Mouse (Mus musculus): ENCODE results near the gene Stpg1.

Gene Stpg1

DNA sequence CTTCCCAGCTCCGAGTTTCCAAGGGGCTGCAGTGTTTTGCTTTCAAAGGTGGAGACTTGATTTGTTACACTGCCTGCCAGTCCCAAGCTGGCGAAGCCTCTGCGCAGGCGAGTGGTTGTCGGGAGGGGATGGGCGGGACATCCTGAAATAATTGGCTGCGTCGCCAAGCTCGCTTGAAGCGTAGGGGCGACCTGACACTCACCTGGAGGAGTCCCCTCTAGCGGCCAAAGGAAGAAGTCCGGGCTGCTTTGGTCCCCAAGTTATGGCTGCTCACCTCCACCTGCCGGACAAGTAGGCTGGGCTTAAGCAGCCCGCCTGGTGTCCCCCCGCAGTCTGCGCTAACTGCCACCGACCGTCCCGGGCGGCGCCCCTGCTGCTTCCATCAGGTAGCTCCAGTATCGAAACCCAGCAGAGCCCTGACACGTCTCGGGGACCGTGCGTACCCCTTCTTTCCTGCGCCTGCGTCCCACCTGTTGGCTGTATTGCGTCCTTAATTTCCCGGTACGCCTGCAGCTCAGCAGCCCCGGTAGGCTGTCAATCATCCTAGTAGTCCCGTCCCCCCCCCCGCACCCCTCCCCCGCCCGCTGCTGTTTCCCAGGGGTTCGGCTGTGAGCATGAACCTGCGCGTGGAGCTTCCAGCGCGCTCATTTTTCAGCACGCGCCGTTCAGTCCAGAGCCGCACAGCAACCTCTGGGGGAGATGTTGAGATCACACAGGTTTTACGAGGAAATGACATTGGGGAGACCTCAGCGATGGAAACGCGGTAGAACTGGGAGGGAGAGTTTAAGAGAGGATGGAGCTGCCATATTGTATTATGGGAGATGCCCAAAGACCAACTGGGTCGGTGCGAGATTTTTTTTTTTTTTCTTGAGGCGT is at the start of gene Stpg1, which contains the start of gene Nipal3:
Stpg1 (plus strand) TSS at position 270 of the 876 bp plus-strand sequence.
Nipal3 (minus strand) TSS at position 518 of the 876 bp plus-strand sequence.
- DNase-seq (ENCODE audit: low spot score), result peak; percentile 95

DNA sequence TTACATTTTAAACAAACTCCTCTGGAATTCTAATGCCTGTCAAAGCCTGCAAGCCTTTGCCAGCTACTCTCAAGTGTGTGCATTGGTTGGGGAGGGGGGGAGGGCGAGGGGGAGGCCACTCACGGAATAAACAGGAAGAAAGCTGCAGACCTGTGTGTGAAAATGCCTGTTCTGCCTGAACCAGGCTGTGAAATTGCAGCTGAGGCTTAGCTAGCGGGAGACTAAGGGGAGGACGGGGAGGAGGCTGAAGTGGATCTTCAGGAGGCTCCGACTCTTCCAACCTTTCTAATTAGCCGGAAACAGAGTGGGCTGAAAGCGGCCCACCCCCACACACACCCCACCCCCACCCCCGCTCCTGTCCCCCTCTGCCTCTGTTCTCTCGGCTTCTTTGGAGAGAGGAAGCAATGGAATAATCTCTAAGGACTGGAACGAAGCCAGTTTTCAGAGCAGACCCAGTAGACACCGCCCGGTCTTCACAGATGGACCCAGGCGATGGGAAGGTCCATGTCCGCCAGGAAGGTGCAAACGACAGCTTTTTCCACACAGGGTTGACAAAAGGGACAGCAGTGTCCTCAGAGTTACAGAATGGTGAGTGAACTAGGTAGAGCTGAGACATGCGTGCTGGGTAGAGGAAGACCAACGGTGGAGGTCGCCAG is 43.1 kb upstream of the Stpg1 start:
- DNase-seq (ENCODE audit: low spot score), result peak; percentile 19

DNA sequence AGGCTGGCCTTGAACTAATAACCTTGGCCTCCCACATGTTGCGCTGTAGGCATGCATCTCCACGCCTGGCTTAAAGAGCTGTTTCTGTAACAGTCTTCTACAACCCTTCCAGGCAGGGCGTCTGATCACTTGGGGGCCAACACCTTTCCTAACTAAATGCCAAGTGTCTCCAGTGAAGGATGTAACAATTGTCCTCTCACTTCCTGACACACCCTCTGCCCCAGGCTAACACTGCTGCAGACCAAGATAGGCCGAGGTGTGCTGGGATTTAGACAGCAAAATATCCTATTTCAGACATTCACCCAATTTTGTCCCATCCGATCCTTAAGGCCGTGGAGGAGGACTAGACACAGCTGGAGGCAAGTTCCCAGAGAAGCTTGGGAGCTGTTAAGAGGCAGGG is 41.4 kb upstream of the Stpg1 start:
- DNase-seq (ENCODE audit: low spot score), result no peak

DNA sequence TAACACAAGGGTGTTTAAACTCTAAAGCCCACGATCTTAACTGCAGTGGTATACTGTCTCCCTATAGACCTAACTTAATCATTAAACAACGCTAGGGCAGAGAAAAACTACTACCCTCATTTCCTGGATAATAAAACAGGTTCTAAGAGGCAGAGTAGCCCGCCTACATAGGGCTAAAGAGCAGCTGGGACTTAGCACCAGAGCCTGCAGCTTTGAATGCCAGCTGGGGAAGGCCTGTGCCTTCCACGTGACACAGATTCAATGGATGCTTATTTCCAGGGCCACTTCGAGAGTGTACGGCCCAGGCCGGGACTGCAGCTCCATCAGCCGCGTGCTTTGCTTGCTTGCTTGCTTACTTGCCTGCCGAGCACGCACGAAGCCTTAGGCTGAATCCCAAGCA is 41.0 kb upstream of the Stpg1 start:
- DNase-seq (ENCODE audit: low spot score), result no peak

DNA sequence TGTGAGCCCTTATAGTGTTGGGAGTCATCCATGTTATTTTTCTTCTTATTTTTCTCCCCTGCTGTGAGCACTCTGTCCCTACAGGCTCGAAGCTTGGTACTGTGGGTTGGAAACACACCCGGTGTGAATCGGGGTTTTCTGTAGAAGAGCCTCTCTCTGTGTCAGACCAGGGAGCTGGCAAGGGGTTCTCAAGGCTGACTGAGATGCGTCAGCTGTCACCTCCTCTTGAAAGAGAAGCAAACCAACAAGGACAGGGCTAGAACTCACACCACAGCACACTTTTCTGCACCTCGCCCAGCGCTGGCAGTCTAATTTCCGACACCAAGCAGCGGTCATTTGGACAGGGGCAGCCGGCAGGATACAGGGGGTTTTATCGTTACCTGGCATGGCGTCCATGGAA is 31.2 kb upstream of the Stpg1 start:
- DNase-seq (ENCODE audit: low spot score), result no peak

DNA sequence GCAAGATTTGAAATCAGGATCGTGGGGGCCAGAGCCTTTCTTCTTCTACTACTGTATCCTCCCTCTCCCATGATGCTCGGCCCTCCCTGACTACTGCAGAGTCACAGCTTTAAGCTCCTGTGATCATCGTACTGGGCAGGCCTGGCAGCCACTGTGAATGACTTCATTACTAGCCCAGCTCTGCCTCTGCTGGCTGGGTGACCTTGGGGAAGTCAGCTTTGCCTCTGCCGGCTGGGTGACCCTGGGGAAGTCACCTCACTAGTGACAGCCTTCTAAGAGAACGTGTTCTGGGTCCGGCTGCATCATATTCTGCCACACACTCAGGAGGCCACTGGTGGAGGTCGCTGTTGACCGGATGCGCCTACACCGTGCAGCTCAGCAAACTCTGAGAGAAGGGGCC is 16.7 kb upstream of the Stpg1 start:
- no peak for DNase-seq (ENCODE audit: low spot score)

DNA sequence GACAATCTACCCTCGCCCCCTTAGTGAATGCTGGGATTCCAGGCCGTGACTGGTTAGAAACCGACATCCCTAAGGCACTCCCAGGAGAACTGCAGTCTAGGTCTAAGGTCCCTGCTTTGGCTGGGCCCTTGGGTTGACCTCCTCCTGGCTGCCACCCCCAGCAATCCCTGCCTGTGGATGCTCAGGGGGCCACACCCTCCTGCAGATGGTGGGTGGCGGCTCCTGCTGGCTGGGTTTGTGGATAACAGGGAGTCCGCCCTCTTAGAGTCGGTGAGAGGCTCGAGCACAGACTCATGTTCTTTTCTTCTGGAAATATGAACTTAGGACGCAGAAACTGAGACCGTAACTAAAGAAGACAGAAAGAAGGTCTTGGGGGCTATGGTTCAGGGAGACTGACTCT is 14.2 kb upstream of the Stpg1 start:
- no peak for DNase-seq (ENCODE audit: low spot score)

DNA sequence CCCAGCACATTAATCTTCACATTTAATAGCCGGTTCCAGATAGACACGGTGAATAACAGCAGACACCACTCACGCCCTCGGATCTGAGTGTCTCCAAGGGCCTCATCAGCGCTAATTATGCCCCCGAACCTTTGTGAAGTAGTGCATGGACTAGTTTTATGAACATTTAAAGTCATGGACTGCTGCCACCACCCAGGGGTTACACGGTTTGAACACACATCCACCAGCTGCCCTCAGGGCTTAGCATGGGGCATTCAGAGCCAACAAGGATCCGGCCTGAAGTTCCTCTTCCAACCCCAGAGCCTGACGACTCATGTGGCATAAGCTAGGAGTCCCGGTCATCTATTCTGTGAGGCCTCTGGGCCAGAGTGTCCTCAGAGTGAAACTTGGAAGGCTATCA is 9.5 kb upstream of the Stpg1 start:
- DNase-seq (ENCODE audit: low spot score), result no peak

DNA sequence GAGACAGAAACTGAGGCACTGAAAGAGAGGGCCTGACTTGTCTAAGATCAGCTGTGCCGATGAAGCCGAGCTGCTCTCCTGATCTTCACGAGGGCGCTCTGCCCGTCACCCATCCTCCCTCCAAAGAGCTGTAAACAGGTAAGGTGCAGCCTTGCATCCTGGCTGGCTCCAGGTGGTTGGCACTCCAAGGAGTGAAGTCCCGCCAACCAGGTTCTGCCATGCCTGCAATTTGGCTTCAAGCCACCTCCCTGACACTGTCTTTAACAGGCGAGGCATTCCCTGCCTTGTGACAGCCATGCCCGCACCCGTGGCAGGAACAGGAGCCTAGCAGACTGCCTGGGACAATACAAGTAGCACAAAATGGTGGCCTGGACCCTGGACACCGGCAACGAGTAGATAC is 8.2 kb upstream of the Stpg1 start:
- no peak for DNase-seq (ENCODE audit: low spot score)

DNA sequence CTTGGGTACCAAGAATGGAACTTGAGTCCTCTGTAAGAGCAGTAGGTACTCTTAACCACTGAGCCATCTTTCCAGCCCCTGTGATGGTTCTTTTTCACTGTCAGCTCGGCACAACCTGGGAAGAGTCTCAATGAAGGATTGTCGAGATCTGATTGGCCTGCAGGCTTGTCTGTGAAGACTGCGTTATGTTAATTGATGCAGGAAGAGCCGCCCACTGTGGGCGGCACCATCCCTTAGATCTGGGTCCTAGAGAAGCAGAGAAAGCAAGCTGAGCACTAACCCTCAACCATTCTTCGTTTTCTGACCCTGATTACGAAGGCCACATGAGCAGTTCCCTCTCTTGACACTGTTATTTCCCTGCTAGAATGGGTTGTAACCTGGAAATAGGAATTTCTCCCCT is 5.3 kb upstream of the Stpg1 start:
- no peak for DNase-seq (ENCODE audit: low spot score)

DNA sequence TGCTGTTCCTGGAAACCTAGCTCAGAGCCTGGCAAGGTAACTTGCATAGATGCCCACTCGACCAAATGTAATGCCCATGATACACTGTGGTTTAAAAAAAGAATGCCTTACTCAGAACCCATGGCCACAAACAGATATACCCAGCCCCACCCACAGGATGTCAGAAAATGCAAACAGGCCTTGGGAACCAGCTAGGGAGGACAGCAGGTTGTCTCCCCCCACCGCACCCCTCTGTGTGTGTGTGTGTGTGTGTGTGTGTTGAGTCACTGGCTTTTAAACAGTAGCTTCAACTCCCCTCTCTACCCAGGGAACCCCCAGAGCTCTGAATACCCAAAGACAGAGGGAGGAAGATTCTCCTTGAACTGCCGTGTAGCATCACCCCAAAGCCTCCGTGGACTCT is 1.3 kb upstream of the Stpg1 start:
- no peak for DNase-seq (ENCODE audit: low spot score)

DNA sequence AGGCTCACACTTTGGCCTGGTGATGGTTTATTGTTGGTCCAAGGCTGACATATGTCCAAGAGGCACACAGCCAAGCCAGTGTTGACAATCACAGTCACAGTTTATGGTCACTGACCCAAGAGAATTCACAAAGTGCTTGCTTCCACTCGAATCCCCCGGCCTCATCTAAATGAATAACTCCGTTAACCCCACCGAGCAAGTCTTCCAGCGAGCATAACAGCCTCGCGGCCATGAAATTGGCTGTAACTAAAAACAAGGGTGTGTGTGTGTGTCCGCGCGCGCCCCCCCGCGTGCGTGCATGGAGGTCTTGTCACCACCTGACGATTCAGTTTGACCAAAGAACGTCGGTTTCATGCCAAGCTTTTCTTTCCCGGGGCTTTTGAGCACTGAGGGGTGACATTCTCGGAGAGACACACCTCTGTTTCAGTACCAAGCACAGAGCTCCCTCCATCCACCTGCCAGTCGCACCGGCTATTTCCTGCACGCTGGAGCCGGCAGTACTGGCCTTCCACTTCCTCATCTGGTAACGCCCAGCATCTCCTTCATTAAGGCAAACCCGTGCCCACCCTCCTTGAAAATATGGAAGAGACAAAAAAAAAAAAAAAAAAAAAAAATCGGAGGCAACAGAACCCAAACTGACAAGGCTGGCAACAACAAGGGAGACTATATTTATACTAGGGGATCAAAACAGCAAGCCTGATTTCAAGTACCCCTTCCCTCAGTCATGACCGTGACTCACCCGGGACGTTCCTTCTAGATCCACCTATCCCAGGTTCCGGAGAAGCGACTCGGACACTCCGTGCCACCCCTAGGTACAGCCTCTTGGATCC is 684 bp upstream of the Stpg1 start:
- peak; percentile 46 for DNase-seq (ENCODE audit: low spot score)

DNA sequence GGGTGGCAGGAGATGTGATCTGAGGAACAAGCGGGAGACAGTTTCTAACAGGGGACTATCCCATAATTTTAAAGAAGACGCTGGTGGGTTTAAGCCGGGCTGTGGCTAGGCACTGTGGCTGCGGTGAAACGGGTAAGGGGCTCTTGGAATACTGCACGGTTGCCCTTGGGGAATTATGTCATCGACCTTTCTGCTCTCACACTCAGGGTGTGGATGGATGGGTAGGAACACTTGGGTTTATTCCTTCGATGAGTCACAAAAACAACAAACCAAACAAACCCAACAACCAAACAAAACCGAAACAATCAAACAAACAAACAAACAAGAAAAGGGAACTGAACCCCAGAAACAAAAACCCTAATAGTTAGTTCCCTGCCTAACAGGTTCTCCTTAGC is 804 bp downstream of the Stpg1 start:
- DNase-seq (ENCODE audit: low spot score), result peak; percentile 29

DNA sequence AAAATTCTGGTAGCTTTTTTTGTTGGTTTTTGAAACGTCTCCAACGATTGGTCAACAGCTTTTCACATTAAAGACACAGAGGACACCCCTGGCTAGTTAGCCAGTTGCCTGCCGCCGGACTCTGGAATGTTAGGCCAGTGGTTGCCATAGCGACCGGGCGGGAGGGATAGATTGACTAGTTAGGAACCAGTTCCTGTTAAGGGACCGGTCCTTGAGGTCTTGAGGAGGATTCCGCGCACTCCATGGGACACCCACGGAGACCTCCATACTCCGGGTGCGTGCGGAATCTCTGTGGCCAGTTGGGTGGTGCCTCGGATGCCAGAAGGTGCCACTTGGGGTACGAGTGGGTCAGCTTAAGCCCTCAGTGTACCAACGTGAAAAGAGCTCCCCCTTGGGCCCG is 1.2 kb downstream of the Stpg1 start:
- DNase-seq (ENCODE audit: low spot score), result peak; percentile 89

DNA sequence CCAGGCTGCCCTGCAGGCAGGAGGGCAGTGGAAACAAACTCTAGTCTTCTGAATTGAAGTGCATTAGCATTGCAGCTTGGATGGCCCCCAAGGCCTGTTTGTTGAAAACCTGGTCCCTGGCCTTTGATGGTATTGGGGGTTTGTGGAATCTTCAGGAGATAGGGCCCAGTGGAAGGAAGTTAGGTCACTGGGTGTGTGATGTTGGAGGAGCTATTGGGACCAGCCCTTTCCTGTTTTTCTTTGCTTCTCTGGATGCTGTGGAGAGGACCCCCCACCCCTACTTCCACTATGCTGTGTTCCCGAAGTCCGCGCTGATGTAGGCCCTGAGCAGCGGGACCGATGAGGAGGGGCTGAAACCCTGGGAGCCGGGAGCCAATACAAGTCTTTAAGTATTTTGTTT is 3.5 kb downstream of the Stpg1 start:
- DNase-seq (ENCODE audit: low spot score), result no peak

DNA sequence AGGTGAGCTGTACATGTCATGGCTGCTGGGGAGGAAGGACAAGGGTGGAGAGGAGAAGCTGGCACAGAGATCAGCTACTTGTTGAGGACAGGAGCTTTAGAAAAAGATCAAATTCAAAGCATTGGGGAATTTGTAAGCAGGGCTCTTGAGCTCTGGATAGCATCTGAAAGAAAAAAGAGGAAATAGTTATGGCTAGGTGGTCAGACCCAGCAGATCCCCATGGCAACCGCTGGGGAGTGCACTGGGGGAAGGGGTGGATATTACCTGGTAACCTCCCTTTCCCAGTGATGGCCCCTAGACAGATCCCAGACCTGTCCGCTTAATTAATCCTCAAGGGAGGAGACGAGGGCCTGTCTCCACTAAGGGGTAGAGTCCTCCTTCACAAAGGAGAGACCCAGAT is 5.2 kb downstream of the Stpg1 start:
- DNase-seq (ENCODE audit: low spot score), result no peak

DNA sequence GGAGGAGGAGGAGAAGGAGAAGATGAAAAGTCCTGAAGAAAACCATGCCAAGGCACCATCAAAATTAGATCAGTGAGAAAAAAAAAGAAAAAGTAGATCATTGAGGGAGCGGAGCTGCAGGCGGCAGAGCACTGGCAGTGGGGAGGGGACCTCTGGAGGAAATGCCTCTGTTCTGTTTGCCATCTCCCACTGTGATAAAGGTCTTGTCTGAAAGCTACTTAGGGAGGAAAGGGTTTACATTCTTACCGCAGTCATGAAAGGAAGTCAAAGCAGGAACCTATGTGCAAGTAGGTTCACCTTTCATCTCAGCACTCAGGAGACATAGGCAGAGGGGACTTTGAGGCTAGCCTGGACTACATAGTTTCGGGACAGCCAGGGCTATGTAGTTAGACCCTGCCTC is 7.0 kb downstream of the Stpg1 start:
- no peak for DNase-seq (ENCODE audit: low spot score)

DNA sequence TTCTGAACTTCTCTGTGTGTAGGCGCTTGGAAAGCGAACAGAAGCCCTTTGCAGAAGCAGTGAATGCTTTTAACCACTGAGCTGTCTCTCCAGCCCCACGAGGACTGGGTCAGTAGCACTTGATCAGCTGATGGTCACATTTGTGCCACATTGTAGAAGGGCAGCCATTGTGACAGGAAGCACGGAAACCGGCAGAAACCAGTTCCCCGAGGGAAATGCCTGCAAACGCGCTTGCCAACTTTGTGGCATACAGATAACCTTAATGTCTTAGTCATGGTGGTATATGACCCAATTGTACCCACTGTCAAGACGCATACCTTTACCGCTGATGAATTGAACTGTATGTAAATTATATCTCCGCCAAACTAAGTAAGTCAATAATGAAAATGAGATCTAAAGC is 11.2 kb downstream of the Stpg1 start:
- no peak for DNase-seq (ENCODE audit: low spot score)

DNA sequence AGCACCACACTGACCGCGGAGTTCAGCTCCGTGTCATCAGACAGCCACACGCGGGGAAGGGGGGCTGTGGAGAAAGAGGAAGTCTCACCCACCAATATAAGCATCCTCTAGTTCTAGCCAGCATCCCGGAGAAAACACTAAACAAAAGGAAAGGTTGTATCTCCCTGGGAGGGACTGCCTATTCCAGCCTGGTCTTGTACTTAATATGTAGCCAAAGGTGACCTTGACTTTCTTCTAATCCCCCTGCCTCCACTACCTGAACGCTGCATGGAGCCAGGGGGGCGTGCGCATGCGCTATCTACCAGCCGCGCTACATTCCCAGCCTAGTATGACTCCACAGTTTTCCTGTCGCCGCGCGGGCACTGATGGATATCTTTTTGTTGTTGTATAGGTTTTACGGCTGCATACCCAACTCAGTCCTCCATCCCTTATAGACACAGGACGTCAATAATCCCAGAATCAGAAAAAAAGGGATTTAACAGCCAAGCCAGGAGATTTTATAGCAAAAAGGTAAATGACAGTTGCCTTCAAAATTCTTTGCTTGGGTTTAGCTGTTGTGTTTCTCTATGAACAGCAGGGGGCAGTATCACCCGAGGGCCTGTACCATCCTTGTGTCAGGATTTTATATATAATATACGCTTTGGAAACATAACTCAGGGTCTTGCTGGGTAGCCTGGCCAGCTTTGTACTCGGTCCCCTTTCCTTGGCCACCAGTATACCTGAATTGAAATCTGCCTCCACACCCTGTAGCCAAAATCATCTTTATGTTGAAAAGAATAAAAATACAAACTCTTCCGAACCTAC is 13.2 kb downstream of the Stpg1 start:
- peak; percentile 84 for DNase-seq (ENCODE audit: low spot score)

DNA sequence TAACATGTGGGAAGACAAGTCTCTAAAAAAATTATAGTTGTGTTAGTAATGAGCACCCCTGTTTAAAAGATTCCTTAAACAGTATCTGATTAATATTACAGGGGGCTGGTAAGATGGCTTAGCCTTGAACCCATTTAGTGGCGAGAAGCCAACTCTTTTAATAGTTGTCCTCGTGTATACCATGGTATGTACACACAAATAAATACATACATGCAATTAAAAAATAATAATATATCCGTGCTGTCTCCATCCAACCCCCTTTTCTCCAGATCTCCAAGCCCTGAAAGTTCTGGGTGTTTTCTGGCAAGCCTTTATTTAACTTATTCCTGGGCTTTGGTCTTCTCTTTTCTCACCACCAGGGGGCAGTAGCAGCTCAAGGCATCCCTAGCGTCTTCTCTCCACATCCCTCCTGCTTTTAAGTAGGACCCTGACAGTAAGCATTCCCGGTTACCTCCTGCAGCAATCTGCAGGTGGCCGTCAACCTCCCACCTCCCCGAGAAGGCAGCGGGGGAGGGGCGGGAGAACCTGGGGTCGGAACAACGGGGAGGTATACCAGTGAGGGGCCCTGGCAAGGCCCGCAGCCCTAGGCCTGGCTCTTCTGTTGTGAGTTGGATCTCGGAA is 13.9 kb downstream of the Stpg1 start:
- peak; percentile 96 for DNase-seq (ENCODE audit: low spot score)

DNA sequence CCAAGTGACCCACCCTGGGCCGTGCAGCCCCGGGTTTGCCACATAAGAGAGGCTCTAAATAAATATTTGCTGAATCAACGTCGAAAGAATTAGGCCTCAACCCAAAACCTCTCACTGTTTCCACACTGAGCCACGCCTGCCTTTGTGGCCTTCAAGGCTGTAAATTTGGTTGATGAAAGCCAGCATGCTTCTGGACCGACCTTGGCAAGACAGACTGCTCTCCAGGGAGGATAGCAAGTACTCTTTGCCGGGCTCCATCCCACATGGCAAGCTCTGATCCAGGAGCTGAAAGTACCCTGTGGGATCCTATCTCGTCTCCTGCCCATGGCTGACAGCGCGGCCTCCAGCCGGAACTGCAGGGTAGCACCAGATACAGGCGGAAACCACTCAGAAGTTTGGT is 14.9 kb downstream of the Stpg1 start:
- no peak for DNase-seq (ENCODE audit: low spot score)
